Mouse (Mus musculus): ENCODE results near the gene Dcps.

Dcps gene

DNA sequence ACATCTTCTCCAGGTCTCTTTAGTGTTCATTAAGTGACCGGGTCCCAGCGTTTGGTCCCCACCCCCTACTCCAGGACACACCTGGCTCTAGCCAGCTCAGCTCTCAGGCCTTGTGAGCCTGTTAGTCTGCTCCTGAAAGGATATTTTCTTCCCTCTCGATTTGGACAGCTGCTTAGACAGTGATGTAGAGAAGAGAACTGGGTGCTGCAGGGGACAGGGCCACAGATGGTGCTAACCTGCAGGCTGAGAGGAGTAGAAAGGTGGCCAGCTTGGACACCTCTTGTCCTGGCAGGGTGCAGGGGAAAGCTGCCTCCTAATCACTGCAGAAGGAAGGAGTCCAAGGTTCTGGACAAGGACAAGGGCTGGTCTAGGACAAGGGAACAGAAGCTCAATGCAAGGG, 67.8 kb downstream of the Dcps start:
- no peak for DNase-seq

DNA sequence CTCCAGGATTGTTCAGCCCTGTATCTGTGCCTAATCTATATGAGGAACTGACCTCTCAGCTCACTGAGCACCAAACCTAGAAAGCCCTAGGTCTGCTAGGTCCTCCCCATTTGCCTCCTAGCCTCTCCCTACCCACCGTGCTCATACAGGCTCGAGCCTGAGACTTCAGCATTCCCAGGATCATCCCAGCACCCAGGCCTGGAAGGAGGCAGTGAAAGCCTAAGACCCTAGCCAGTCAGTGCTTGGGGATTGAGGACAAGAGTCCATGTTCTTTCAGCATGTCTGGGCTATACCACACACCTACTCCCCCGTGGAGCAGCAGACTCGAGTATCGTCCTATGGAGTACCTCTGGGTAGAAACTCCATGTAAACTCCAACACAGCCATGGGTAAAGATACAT, 68.5 kb downstream of the Dcps start:
- no peak for DNase-seq

DNA sequence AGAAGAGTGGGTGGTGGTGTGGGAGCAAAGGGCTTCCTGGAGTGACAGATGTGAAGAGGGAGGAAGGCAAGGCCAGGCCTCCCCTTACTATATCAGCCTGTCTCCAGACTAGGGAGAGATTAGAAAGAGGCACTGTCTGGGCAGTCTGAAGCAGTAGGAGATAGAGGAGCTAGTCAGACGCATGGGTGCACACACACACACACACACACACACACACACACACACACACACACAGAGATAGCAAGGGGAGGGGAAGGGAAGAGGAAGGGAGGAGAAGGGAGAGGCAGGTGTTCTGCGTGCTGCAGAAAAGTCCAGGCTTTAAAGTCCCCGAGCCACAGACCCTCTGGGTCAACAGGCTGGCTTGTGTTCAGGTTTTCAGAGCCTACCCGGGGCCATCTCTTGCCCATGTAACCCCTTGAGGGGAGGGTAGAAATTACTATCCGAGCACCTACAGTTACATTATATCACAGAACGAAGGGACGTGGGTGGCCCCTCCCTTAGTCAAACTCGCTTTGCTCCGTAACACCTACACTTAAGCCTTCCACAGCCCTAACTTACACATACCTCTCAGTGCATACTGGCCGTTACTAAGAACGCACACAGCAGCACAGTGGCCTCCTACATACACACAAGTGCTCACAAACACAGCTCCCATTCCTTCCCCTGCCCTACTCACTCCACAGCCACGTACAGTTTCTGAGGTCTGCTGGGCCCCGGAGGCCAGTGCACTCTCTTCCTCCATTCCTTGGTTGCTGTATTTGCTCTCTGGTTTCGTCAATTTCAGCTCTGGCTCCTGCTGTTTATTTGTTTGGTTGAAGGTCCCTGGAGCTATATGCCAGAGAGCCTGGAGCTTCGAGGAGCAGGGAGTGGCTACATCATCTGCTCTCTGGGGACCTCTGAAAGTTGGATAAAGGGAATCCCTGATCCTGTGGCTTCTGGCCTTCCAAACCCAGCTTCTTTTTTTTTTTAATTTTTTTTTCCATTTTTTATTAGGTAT, 69.7 kb downstream of the Dcps start:
- DNase-seq, result no peak

DNA sequence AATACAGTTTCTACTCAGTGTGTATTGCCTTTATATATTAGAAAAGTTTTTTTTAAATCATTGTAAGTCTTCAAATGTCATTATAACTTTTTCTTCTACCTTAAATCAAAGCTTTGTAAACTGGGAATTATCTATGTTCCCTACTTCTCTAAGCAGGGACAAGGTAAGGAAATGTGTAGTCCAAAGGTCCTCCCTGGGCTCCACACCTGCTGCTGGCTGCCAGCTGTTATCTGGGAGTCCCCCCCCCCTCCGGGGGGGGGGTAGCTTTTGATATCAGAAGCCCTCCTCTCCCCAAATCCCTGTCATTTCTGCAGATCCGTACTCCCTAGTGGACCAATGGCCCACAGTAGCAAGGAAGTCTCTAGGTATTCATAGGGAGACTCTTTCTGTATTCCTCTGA, 70.4 kb downstream of the Dcps start:
- DNase-seq, result no peak

DNA sequence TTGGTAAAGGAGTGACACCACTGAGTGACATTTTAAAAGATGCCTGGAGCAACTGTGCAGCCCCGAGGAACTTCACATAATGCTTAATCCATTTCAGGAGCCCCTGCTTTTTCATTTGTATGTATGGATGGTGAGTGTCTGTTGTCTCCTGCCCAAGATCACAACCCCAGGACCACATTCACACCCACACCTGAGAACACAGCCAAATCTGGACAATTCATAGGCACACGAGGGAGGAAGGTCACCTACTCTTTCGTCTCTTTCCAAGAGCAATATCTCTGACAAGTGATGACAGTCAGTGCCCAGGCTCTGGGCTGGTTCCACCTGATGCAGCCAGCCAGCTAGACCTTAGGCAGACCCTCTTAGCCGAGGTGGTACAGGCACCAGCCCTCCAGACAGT, 71.2 kb downstream of the Dcps start:
- no peak for DNase-seq

DNA sequence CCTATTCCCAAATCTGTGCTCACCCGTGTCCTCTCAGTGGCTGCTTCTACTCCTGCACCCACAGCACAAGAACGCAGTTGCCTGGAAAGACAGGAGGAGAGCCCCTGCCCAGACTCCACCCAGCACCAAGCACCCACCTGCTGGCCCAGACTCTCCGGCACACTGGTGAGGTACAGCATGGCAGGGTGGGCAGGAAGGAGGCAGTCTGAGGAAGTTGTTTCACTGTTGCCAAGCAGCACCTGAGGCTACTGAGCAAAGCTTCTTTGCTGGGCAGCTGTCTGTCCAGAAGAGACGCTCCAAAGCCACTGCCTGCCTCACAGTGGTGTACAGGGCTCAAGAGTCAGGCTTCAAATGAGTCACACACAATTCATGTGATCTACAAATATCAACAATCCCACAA, 77.1 kb downstream of the Dcps start:
- no peak for DNase-seq

DNA sequence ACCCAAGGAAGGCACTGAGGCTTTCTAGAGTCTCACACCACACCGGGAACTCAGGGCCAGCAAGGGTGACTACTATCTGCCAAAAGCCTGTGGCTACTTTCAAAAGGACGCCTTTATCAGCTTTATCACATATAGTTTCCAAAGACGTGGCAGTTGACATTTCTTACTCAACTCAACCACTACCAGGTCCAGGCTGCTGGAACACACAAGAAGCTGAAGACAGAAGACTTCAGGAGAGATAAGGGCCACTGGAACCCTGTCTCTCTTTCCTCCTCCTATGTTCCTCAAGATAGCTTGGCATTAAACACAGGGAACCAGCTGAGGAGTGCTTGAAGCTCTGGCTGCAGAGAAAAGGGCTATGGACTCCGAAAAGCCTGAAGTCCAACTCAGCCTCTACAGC, 78.0 kb downstream of the Dcps start:
- DNase-seq, result no peak

DNA sequence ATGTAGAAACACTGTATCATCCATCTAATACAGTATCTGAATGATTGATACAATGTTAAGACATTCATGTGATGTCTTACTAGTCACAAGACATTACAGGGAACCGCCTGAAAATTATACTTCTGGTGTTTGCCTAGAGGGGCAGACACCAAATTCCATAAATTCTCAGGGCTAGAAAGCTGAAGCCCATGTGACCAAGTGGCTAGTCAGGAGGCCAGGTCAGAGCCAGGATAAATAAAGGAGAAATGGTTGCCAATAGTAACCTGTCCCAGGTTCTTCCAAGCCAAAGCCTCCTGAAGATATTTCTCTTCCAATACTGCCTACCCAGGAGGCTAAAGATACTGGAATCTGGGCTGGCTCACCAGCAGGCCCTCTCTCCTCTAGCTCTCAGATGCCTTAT, 80.1 kb downstream of the Dcps start:
- DNase-seq, result no peak

DNA sequence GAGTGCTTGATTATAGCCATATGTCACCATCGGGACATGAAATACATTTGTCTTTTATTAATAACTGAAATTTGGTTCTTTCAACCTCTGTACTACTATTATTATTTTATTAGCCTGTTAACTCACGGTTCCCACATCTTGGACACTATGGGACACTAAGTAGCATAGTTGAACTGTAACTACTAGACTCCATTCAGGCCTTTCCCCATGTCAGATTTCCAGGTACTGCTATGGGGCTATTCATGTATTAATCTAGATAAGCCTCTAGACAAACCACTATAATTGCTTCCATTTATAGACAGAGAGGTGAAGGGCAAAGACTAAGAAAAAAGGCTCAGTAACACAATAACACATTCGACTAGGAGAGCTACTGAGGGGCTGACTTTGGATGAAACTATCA, 82.5 kb downstream of the Dcps start:
- DNase-seq, result no peak

DNA sequence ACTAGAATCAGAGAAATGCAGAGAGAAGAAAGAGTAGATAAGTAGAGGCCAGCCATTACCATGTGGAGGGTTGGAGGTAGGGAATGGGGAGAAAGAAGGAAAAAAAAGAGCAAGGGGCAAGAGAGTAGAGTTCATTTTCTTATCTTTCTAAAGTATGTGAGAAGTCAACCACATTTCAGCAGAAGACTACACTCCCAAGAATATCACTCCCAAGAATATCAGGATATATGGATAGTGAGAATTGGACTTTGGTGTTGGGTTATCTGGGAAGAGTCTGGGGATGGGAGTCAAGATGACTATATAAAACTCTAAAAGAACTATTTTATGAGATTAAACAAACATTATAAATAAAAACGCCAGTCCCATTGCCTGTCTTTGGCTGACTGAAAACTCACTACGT, 83.0 kb downstream of the Dcps start:
- no peak for DNase-seq
